Mouse (Mus musculus): ENCODE data around the gene Csrnp2. TPM values are rescaled to one million over a fixed set of nuclear protein-coding genes. Genes with fewer than 3 reads are reported as not detected.
A peak's percentile ranks its signal among the peaks of the same experiment; 100 is the strongest.

Csrnp2 gene
- total RNA-seq, 2 experiments from 2014 or later = 25.8 to 26.1 TPM

DNA sequence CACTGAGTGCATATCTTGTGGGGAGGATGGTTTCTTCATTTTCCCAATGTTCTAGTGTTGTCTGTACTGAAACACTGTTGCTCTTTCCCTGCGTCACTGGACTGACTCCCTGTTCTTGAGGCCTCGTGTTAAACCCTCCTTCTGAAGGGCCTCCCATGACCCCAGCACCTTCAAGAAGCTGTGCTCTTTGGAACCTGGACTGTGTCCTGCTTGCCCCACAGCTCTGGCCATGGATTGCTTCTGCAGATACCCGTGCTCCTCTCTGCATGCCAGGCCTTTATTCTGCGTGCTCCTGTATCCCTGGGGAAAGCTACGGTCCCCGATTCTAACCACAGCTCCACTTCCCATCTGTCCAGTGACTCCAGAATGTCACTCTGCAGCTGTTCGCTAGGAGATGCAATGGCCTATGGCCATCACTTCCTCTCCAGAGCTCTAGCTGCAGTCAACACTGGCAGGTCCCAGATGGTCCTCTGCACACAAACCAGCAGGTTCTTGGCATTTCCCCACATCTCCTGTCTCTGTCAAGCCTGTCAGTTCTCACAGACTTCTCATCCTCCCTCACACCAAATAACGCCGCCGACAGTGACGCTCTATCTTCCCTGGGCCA, 65.2 kb downstream of the Csrnp2 start:
- DNase-seq = peak in 1 of 2 experiments; percentile 24

Other genes starting within 250 kb of the Csrnp2 start
- not detected for gene Tmprss12, start 214.7 kb downstream of the Csrnp2 start, total RNA-seq (2021)
- 10 to 100 TPM; 33.7 to 40.8 TPM for gene Mettl7a1, start 191.3 kb downstream of the Csrnp2 start, total RNA-seq (2021)
- under 1 TPM; 0.40 to 0.63 TPM for gene Mettl7a3, start 160.6 kb downstream of the Csrnp2 start, total RNA-seq (2021)
- not detected for gene Methig1, start 142.3 kb downstream of the Csrnp2 start, total RNA-seq (2021)
- 1 to 10 TPM in 1 of 2 experiments, under 1 TPM in 1; 0.76 to 1.0 TPM for gene Mettl7a2, start 142.3 kb downstream of the Csrnp2 start, total RNA-seq (2021)
- gene Higd1c, start 130.9 kb downstream of the Csrnp2 start, total RNA-seq (2021) = not detected
- gene Gm5475, start 73.3 kb downstream of the Csrnp2 start, total RNA-seq (2021) = not detected
- gene Slc11a2, start 70.4 kb downstream of the Csrnp2 start, total RNA-seq (2021) = 10 to 100 TPM; 54.0 to 61.5 TPM
- gene Letmd1, start 26.5 kb downstream of the Csrnp2 start, total RNA-seq (2021) = 10 to 100 TPM; 60.0 to 63.0 TPM
- 10 to 100 TPM; 26.9 to 33.4 TPM for gene Tfcp2, start 56.5 kb upstream of the Csrnp2 start, total RNA-seq (2021)
- gene Pou6f1, start 104.5 kb upstream of the Csrnp2 start, total RNA-seq (2021) = 100 to 1,000 TPM; 105 to 106 TPM
- 100 to 1,000 TPM; 108 to 109 TPM for gene Dazap2, start 119.9 kb upstream of the Csrnp2 start, total RNA-seq (2021)
- gene Smagp, start 141.5 kb upstream of the Csrnp2 start, total RNA-seq (2021) = 1 to 10 TPM; 1.7 to 2.1 TPM
- gene Bin2, start 174.1 kb upstream of the Csrnp2 start, total RNA-seq (2021) = 1 to 10 TPM; 5.3 to 5.6 TPM
- gene Cela1, start 192.4 kb upstream of the Csrnp2 start, total RNA-seq (2021) = 1 to 10 TPM; 1.8 to 2.3 TPM
- gene Galnt6, start 233.9 kb upstream of the Csrnp2 start, total RNA-seq (2021) = 1 to 10 TPM; 5.5 to 6.0 TPM